Mouse (Mus musculus) splenic B cell, adult 2 months (primary cell): ENCODE results near the gene Mcu.

Experiments
- DNase-seq: peaks from one replicate; pipeline ENCODE4 v3.0.0-alpha.2; 2011; ENCODE audit warnings: low read depth, low spot score
- H3K27me3 ChIP-seq: 2 replicates; pipeline ENCODE4 v1.6.1; 2012; ENCODE audit warnings: mild to moderate bottlenecking, low read length, moderate library complexity, mixed read lengths; ENCODE audit not compliant: control insufficient read depth, poor library complexity, insufficient read depth, severe bottlenecking
- H3K36me3 ChIP-seq: 2 replicates; pipeline ENCODE4 v1.6.1; 2012; ENCODE audit warnings: mild to moderate bottlenecking, low read length, moderate library complexity, mixed read lengths; ENCODE audit not compliant: control insufficient read depth, poor library complexity, insufficient read depth, severe bottlenecking

The Mcu gene

DNA sequence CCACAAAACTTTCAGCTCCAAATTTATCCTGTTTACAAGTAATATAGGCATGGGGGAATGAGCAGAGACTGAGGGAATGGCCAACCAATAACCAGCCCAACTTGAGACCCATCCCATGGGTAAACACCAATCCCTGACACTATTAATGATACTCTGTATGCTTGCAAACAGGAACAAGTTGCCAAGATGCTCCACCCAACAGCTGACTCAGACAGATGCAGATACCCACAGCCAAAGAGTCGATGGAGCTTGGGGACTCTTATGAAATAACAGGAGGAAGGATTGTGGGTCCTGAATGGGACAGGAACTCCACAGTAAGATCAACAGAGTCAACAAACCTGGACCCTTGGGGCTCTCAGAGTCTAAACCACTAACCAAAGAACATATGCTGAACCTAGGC lies 127.1 kb downstream of the Mcu start:
- Histone ChIP-seq H3K27me3 (no peaks in the 10 kb centered on the region), H3K36me3 (no peaks in the 10 kb centered on the region)
- no peak for DNase-seq

DNA sequence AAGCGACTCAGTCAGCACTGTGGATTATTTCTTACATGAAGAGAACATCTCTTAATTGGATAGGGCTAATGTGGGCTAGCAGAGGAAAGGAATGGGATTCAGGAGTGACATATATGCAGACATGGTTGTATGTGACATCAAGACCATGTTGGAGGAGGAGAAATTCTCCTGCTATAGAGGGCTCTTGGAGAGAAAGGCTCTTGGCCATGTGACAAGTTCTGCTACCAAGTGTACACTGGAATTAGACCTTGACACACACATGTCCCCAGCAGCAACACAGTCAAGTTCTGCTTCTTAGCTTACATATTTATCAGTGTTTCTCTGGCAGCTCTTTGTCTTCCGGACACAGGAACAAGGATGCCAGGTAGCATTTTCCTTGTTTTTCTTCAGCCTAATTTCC lies 129.1 kb downstream of the Mcu start:
- DNase-seq, result no peak
- Histone ChIP-seq H3K36me3 (no peaks in the 10 kb centered on the region), H3K27me3 (no peaks in the 10 kb centered on the region)

DNA sequence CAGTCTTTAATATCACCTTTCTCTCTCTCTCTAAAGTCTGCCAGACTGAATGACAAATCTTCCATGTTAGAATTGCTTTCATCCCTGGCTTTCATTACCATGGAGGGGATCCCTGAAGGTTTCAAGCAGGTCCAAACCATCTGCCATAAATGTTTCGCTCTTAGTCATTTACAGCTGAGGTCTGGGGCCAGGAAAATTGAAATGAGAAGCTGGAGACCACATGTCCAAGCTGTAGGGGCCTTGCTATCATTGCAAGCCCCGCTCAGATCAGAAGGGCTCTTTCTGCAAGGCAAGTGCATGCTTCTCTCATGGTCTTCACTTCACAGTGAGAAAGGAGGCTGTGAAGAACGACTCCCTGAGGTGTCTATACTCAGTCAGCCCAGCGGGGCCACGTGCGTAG lies 132.2 kb downstream of the Mcu start:
- no peak for DNase-seq

DNA sequence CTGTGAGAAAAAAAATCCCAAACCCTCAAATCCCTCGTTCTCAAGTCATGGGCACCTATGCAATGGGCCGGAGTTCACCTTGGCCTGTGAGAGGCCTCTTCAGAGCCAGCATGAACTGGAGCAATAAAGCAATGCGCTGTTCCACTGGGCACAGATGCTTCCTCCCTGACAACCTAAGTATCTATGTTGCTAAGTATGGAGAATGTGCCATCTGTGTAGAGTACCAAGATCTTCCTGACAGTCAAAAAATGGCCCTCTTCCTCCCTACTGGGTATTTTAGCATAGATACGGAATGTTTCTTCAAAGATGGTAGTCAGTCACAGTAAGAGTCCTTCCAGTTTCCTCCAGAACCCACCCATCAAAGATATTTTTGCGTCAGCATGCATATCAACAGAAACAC lies 135.1 kb downstream of the Mcu start:
- Histone ChIP-seq H3K27me3 (no peaks in the 10 kb centered on the region), H3K36me3 (no peaks in the 10 kb centered on the region)
- DNase-seq, result no peak

More for the DNA sequence above, 132.2 kb downstream of the Mcu start:
- Histone ChIP-seq H3K36me3 (no peaks in the 10 kb centered on the region), H3K27me3 (no peaks in the 10 kb centered on the region)

DNA sequence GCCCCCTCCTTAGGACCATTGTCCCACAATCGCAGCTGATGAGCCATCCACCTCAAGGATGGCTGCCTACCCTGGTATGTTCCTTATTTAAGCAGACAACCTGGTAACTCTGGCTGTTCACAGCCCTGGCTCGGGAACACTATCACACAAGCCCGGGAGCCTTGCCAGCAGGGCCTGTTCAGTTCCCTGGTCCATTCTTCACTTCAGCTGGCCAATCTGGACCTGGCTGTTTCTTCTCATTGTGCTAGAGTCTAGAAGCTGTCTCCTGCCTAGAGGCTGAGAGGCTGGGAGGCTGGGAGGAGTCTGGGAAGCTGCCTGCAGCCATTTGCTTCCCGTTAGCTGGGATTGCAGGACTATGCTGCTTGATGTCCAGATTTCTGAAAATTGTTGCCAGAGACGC lies 146.0 kb downstream of the Mcu start:
- Histone ChIP-seq H3K27me3 (no peaks in the 10 kb centered on the region), H3K36me3 (peaks cover 6% of the 10 kb centered on the region; the same call in 1 of the 2 replicates)
- DNase-seq, result no peak

DNA sequence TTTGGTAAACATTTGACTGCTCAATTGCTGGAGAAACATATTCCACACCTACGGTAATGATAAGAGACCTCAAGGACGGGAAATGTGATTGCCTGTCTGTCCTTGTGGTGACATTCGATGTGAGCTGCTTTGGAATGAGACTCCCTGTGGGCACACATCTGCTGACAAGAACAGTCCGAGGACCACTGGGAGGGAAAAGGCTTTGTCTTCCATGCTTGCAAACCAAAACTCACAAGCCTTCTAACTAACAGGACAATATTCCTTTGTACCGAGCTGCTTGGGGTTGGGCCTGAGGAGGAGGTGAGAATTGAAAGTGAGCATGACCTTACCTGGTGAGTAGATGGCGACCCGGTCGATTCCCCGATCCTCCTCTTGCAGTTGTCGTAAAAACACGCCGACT lies 149.2 kb downstream of the Mcu start:
- H3K36me3 ChIP-seq, result peaks cover 6% of the 10 kb centered on the region; the same call in 1 of the 2 replicates
- H3K27me3 ChIP-seq, result no peaks in the 10 kb centered on the region
- no peak for DNase-seq

DNA sequence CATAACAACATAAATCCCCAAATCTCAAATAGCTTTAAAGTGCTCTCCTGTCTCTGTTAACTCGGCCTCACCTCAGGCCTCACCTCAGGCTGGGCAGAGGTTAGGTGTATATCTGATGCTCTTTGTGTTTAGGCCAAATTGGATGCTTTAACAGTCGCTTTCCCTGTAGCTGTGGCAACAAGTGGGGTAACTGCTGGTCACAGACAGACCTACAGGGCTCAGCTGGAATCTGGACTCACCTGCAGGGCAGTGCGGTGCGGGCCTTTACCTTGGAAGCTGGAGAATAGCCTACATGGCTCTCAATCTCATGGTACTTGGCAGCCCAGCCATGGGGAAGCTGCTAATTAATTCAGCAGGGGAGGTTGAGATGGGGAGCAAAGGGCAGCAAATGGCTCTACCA lies 149.9 kb downstream of the Mcu start:
- DNase-seq, result no peak
- Histone ChIP-seq H3K36me3 (peaks cover 6% of the 10 kb centered on the region; the same call in 1 of the 2 replicates), H3K27me3 (no peaks in the 10 kb centered on the region)

DNA sequence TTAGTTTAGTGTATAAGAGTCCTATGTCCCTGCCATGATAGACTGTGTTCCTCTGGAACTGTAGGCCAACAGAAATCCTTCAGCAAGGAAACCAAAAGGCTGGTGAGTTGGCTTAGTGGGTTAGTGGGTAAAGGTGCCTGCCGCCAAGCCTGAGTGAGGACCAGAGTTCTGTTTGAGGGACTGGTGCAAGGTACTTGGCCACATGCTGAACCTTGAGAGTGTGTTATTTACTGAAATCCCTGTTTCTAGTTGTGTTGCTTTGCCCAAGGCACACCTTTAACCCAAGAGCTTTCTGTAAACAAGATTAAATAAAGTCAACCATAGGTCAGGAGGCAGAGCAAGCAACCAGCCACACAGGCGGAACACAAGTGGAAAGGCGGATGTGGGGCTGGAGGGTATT lies 150.9 kb downstream of the Mcu start:
- DNase-seq, result no peak
- Histone ChIP-seq H3K36me3 (peaks cover 6% of the 10 kb centered on the region; the same call in 1 of the 2 replicates), H3K27me3 (no peaks in the 10 kb centered on the region)

DNA sequence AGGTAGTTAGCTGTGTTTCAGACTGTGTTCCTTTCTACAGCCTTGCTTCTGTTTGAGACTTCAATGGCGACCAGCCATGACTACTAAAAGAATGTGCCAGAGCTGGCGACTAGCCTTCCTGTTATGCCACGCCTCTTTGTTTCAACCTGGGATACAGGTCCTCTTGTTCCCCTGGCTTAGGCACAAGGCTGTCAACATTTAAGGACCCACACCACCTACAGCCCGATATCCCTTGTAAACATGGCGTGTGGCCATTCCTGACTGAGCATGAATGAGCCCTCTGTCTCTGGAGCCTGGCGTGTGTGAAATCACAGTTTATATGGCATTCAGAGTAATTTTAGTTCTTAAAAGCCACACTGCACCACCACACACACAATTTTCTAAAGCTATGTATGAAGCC lies 154.2 kb downstream of the Mcu start:
- no peak for DNase-seq
- H3K36me3 ChIP-seq, result peaks cover 5% of the 10 kb centered on the region; the same call in 1 of the 2 replicates
- no peaks in the 10 kb centered on the region for H3K27me3 ChIP-seq

DNA sequence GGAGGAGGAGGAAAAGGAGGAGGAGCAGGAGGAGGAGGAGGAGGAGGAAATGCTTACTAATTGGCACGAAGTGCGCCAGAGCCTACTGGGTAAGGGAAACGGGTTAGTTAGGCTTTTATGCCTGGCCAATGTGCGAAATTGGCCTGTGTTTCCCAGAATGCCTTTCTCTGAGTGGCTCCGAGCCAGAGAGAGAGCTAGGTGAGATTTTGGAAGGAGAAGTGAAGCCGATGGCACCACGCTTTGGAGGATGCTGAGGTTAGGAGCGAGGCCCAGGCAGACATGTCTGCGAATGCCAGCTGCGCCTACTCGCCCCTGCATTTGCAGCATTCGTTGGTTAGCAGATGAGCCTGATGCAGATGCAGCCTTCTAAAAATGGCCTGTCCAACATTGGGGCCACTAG lies 156.7 kb downstream of the Mcu start:
- Histone ChIP-seq H3K36me3 (no peaks in the 10 kb centered on the region), H3K27me3 (no peaks in the 10 kb centered on the region)
- no peak for DNase-seq

DNA sequence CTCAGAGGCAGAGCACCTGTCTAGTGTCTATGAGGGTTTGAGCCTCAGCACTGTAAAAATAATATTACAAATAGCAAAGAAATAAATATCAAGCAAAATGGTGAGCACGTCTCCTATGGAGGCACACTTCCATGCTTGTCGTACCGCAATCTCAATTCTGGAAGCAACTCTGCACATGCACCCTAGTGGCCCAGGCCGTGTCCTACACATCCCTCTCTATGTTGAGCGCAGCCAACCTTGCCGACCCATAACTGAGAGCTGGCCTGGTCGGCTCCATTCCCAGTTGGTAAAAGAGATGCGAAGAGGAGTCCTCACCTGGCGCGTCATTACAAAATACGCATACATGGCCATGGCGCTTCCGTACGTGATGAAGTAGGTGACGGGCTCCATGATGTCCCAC lies 161.9 kb downstream of the Mcu start:
- peaks cover 1% of the 10 kb centered on the region; the same call in 1 of the 2 replicates for H3K36me3 ChIP-seq
- DNase-seq, result no peak
- no peaks in the 10 kb centered on the region for H3K27me3 ChIP-seq

DNA sequence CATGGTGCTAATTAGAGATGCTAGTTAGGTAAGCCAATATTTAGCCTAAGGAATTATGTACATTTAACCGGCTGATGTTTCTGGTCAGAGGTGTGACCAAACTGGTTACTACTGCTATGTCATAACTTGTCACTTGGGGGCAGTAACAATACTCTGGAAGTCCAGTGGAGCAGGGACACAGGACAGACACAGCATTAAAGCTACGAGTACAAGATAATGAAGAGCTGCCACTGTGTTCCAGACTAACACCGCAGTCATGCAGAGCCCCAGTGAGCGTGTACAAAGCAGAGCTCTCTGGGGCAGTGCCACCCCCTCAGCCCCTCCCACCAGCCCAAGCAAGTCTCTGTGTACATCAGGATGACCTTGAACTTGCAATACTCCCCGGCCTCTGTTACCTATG lies 164.7 kb downstream of the Mcu start:
- H3K27me3 ChIP-seq, result no peaks in the 10 kb centered on the region
- peak; percentile 46 for DNase-seq

DNA sequence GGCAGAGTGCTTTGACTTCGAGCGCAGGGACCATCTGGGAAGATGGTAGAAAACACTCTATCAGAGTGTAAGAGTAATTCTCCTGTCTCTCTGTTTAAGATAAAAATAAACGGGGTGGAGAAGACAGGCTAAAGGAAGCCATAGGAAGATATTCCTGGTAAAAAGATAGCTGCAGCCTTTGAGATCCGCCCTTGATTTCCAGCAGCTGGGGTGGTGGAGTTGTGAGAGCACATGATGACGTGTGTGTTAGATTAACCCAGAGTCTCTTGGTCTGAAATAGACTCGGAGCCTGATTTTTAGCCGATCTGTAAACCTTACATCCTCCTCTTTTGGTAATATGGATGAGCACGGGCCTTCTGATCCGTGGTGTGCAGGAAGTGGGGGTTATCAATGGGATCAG lies 168.9 kb downstream of the Mcu start:
- H3K36me3 ChIP-seq, result peaks cover 1% of the 10 kb centered on the region; the same call in 1 of the 2 replicates
- H3K27me3 ChIP-seq, result no peaks in the 10 kb centered on the region
- no peak for DNase-seq

More for the DNA sequence above, 164.7 kb downstream of the Mcu start:
- peaks cover 1% of the 10 kb centered on the region; the same call in 1 of the 2 replicates for H3K36me3 ChIP-seq

DNA sequence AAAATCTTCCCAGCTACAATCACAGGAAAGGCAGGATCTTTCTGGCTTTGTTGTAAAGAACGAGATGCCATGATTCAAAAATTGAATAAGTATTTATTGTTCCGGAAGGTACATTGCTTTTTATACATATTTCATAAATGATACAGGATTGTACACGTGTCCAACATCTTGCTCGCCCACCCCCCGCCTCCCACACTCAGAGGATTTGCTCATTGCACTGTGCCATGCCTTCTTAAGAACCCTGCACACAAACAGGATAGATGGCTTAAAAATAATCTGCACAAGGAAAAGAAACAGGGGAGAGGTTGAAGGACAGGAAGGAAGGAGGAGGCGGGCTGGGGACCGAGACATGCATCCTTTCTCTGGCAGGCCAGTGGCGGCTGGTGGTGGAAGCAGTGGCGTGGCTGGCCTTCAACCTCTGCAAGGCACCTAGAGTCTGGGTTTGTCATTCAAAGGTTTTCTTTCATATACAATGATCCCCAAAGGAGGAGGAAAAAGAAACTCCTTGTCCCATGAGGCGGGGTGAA lies 169.5 kb downstream of the Mcu start:
- DNase-seq, result no peak
- peaks cover 1% of the 10 kb centered on the region; the same call in 1 of the 2 replicates for H3K36me3 ChIP-seq
- H3K27me3 ChIP-seq, result no peaks in the 10 kb centered on the region

DNA sequence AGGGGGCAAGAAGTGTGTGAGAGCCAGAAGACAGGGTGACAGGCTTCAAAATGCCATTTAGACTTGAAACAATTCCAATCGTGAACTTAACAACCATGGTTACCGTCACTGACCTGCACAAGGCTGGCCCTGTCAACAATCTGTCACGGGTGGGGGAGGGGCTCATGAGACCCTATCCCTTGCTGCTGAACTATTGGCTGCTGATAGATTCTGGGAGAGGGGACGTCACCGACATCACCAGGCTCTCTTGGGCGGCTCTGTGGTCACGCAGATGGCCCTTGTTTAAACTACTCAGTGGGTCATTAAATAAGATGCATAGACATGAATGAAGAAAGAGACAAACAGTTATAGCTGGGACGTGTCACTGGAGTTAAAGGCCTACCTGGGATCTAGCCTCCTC lies 171.9 kb downstream of the Mcu start:
- Histone ChIP-seq H3K27me3 (no peaks in the 10 kb centered on the region), H3K36me3 (no peaks in the 10 kb centered on the region)
- DNase-seq, result no peak

DNA sequence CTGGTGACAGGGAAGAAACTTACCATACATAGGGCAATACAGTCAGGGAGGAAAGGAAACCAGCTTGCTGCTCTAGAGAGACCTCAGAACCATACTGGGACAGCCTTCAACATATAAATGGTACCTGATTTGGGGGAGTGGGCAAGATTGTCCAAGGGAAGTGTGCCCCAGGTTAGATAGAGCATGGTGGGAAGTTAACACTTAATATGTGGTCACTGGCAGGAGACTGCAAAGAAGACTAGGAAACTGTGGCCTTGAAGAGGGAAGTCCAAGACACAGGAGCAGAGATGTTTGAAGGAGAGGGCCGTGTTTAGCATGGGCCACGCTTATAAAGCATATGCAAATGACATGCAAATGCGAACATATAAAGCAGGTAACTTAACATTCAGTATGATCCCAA lies 172.4 kb downstream of the Mcu start:
- H3K27me3 ChIP-seq, result no peaks in the 10 kb centered on the region
- DNase-seq, result no peak

More for the DNA sequence above, 172.4 kb downstream of the Mcu start:
- H3K36me3 ChIP-seq, result no peaks in the 10 kb centered on the region
